Mouse (Mus musculus) bone marrow macrophage, adult 2 months (primary cell): ENCODE results near the gene Sfxn5.

ENCODE experiments used
- CTCF ChIP-seq: IDR thresholded peaks from 2 replicates; pipeline ENCODE4 v1.5.1; 2012; ENCODE audit warnings: low read depth, mild to moderate bottlenecking, low read length, moderate library complexity
- POLR2A ChIP-seq: IDR thresholded peaks from 2 replicates; pipeline ENCODE4 v1.6.1; 2012; ENCODE audit warnings: mild to moderate bottlenecking, low read depth, low read length, borderline replicate concordance

DNA sequence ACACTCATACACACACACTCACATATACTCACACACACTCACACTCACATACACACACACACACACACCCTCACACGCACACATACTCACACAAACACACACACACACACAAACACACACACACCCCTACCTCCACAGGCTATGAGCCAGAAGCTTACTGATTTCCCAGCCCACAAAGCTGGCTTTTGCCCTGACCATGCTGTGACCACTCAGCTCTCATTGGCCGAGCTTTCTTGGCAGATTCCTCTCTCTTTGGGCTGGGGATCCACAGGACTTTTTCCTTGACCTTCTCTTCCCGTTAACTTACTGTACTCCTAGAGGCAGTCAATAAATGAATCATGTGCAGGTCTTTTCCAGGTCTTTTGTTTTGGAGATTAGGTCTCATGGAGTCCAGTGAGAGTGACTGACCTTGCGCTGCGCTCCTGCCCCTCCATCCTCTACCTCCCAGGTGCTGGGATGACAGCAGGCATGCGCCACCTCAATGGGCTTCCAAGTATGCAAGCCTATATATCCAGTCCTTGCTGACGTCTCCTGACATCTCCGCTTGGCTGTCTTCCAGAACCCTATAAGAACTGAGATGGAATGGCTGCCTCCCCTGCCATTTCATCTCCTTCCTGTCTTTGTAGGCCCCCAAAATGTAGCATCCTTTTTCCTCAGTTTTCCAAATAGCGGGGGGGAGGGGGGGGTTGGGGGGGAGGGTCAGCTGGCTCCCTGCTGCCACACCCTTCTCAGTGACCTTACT, 123.8 kb downstream of the Sfxn5 start:
- TF ChIP-seq CTCF = no peak
- TF ChIP-seq POLR2A = no peak
